Mouse (Mus musculus): Measurements from ENCODE around the gene Zfp654. TPM values are rescaled to one million over a fixed set of nuclear protein-coding genes. Genes with fewer than 3 reads are reported as not detected.

Zfp654 gene
- polyA plus RNA-seq, 2 experiments, result 8.0 to 8.1 TPM

GRCm38 (mm10) chr16:64842374-64842729, 9.1 kb downstream of the Zfp654 start:
- H3K9ac ChIP-seq (ENCODE audit: low read depth, low read length, severe bottlenecking), result no peak overlapping the region
- 95% methylated on average over 3 of the region's 3 CpGs for WGBS
- no peaks in the 10 kb centered on the region for H3K27me3 ChIP-seq (ENCODE audit: control insufficient read depth, insufficient read depth, low read length)
- no peaks in the 10 kb centered on the region for H3K9me3 ChIP-seq (ENCODE audit: control insufficient read depth, low read length)
- no peak overlapping the region for H3K27ac ChIP-seq (replicated peaks; ENCODE audit: low read depth, low read length)
- H3K4me3 ChIP-seq (replicated peaks; ENCODE audit: low read length), result no peak overlapping the region
- no peak overlapping the region for H3K4me2 ChIP-seq (replicated peaks; ENCODE audit: low read depth, low read length, severe bottlenecking)
- DNase-seq (ENCODE audit: low spot score) (no peak), ATAC-seq (ENCODE audit: low FRiP score, low read depth) (no peak)
- TF ChIP-seq POLR2A (IDR thresholded peaks at IDR 0.05; ENCODE audit: borderline replicate concordance, extremely low read depth, insufficient read depth, insufficient read length), result no peak
- no peaks in the 10 kb centered on the region for H3K36me3 ChIP-seq (ENCODE audit: control insufficient read depth, insufficient read depth, low read length)
- H3K4me1 ChIP-seq (ENCODE audit: control insufficient read depth, insufficient read depth, low read length), result no peaks in the 10 kb centered on the region

- 84% methylated on average over 5 of the region's 5 CpGs for WGBS
Observed at GRCm38 (mm10) chr16:64841481-64842373, 9.7 kb downstream of the Zfp654 start.

GRCm38 (mm10) chr16:64836709-64837108, 14.7 kb downstream of the Zfp654 start:
- ATAC-seq (ENCODE audit: low FRiP score, low read depth), result no peak
- H3K4me2 ChIP-seq (replicated peaks; ENCODE audit: low read depth, low read length, severe bottlenecking), result no peak overlapping the region
- no peak for TF ChIP-seq POLR2A (IDR thresholded peaks at IDR 0.05; ENCODE audit: borderline replicate concordance, extremely low read depth, insufficient read depth, insufficient read length)
- WGBS, result 71% methylated on average over 2 of the region's 2 CpGs
- H3K27ac ChIP-seq (replicated peaks; ENCODE audit: low read depth, low read length), result no peak overlapping the region
- H3K27me3 ChIP-seq (ENCODE audit: control insufficient read depth, insufficient read depth, low read length), result no peaks in the 10 kb centered on the region
- no peaks in the 10 kb centered on the region for H3K4me1 ChIP-seq (ENCODE audit: control insufficient read depth, insufficient read depth, low read length)
- no peak for DNase-seq (ENCODE audit: low spot score)
- H3K9me3 ChIP-seq (ENCODE audit: control insufficient read depth, low read length), result no peaks in the 10 kb centered on the region
- H3K4me3 ChIP-seq (replicated peaks; ENCODE audit: low read length), result no peak overlapping the region
- no peaks in the 10 kb centered on the region for H3K36me3 ChIP-seq (ENCODE audit: control insufficient read depth, insufficient read depth, low read length)
- H3K9ac ChIP-seq (ENCODE audit: low read depth, low read length, severe bottlenecking), result no peak overlapping the region

More at GRCm38 (mm10) chr16:64841481-64842373, 9.7 kb downstream of the Zfp654 start:
- no peaks in the 10 kb centered on the region for H3K9me3 ChIP-seq (ENCODE audit: control insufficient read depth, low read length)
- no peaks in the 10 kb centered on the region for H3K27me3 ChIP-seq (ENCODE audit: control insufficient read depth, insufficient read depth, low read length)
- no peak for ATAC-seq (ENCODE audit: low FRiP score, low read depth)
- no peak overlapping the region for H3K4me2 ChIP-seq (replicated peaks; ENCODE audit: low read depth, low read length, severe bottlenecking)
- no peak for TF ChIP-seq POLR2A (IDR thresholded peaks at IDR 0.05; ENCODE audit: borderline replicate concordance, extremely low read depth, insufficient read depth, insufficient read length)
- H3K36me3 ChIP-seq (ENCODE audit: control insufficient read depth, insufficient read depth, low read length), result no peaks in the 10 kb centered on the region
- H3K4me3 ChIP-seq (replicated peaks; ENCODE audit: low read length), result no peak overlapping the region
- no peak overlapping the region for H3K27ac ChIP-seq (replicated peaks; ENCODE audit: low read depth, low read length)
- H3K9ac ChIP-seq (ENCODE audit: low read depth, low read length, severe bottlenecking), result no peak overlapping the region
- DNase-seq (ENCODE audit: low spot score), result no peak
- no peaks in the 10 kb centered on the region for H3K4me1 ChIP-seq (ENCODE audit: control insufficient read depth, insufficient read depth, low read length)

- Histone ChIP-seq H3K9ac (ENCODE audit: low read depth, low read length, severe bottlenecking) (no peak overlapping the region), H3K27me3 (ENCODE audit: control insufficient read depth, insufficient read depth, low read length) (no peaks in the 10 kb centered on the region), H3K36me3 (ENCODE audit: control insufficient read depth, insufficient read depth, low read length) (no peaks in the 10 kb centered on the region), H3K4me2 (replicated peaks; ENCODE audit: low read depth, low read length, severe bottlenecking) (no peak overlapping the region), H3K4me1 (ENCODE audit: control insufficient read depth, insufficient read depth, low read length) (no peaks in the 10 kb centered on the region), H3K9me3 (ENCODE audit: control insufficient read depth, low read length) (no peaks in the 10 kb centered on the region), H3K4me3 (replicated peaks; ENCODE audit: low read length) (no peak overlapping the region), H3K27ac (replicated peaks; ENCODE audit: low read depth, low read length) (no peak overlapping the region)
- no peak for TF ChIP-seq POLR2A (IDR thresholded peaks at IDR 0.05; ENCODE audit: borderline replicate concordance, extremely low read depth, insufficient read depth, insufficient read length)
- ATAC-seq (ENCODE audit: low FRiP score, low read depth) (no peak), DNase-seq (ENCODE audit: low spot score) (no peak)
- WGBS, result 71% methylated on average over 1 of the region's 1 CpGs
Observed at GRCm38 (mm10) chr16:64835996-64836545, 15.4 kb downstream of the Zfp654 start.

- no peaks in the 10 kb centered on the region for H3K27me3 ChIP-seq (ENCODE audit: control insufficient read depth, insufficient read depth, low read length)
- H3K4me1 ChIP-seq (ENCODE audit: control insufficient read depth, insufficient read depth, low read length), result no peaks in the 10 kb centered on the region
- H3K9ac ChIP-seq (ENCODE audit: low read depth, low read length, severe bottlenecking), result no peak overlapping the region
- no peak for DNase-seq (ENCODE audit: low spot score)
- H3K36me3 ChIP-seq (ENCODE audit: control insufficient read depth, insufficient read depth, low read length), result peaks cover 18% of the 10 kb centered on the region; the same call in 1 of the 2 replicates
- no peak for TF ChIP-seq POLR2A (IDR thresholded peaks at IDR 0.05; ENCODE audit: borderline replicate concordance, extremely low read depth, insufficient read depth, insufficient read length)
- WGBS, result 78% methylated on average over 15 of the region's 15 CpGs
- H3K4me2 ChIP-seq (replicated peaks; ENCODE audit: low read depth, low read length, severe bottlenecking), result no peak overlapping the region
- no peaks in the 10 kb centered on the region for H3K9me3 ChIP-seq (ENCODE audit: control insufficient read depth, low read length)
- H3K4me3 ChIP-seq (replicated peaks; ENCODE audit: low read length), result no peak overlapping the region
- ATAC-seq (ENCODE audit: low FRiP score, low read depth), result no peak
- no peak overlapping the region for H3K27ac ChIP-seq (replicated peaks; ENCODE audit: low read depth, low read length)
Observed at GRCm38 (mm10) chr16:64830291-64830690, 21.2 kb downstream of the Zfp654 start.
